Comparison of ENCODE assay signal across 20 mouse cellular contexts in the genomic region with DNA sequence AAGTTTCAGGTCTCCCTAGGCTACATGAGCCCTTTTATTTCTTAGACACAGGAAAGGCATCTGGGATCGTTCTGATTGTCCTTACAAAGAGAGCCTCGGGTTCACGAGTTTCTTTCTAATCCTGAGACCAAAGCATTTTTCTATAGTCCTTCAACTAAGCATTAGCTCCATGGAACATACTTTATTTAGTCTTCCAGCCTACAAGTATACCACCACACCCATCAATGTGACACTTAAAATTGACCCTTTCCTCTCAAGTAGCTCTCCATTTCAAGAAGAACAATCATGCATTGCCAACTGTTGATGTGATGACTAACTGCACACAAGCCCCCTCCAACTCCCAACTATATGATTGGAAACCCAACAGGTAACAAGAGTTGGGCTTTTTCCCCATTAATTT.
DNase-seq lines count a peak whose midpoint lies in the region; ATAC-seq lines count a peak whose summit lies in the region.
"Had no signal": no experiment of that assay in that cellular context is flagged by ENCODE, and none has a peak within 500 bp of the region (broad histone marks: within the 10 kb centered on the region; RNA-seq: fewer than 3 reads in every experiment).

No protein-coding gene starts in this region.

- DNase-seq in heart, adult 11 months, result peak; percentile 11
- no peak for DNase-seq in heart, postnatal 25 days (ENCODE audit: low spot score)
- DNase-seq in lung, postnatal 36 days, result peak; percentile 4
- DNase-seq in lung, postnatal 25 days (ENCODE audit: low spot score), result no peak
- DNase-seq: adrenal gland, adult 8-10 months; adrenal gland, postnatal 14 days; B cell, adult 2 months; cerebellum, adult 11 months; cerebellum, adult 18-20 months; cerebellum, adult 8-10 months; cerebellum, adult 9-11 months; cerebellum, postnatal 14 days; cerebellum, postnatal 36 days; embryo, embryonic 11 days had no signal

- no peak for ATAC-seq in granulocyte monocyte progenitor cell, adult 5-6 weeks (replicated peaks; ENCODE audit: poor library complexity, severe bottlenecking)
- ATAC-seq: activated CD4-positive, CD25-positive, alpha-beta regulatory T cell, adult 4 months; CD4-positive, CD25-positive, alpha-beta regulatory T cell, adult 4 months; forebrain, embryonic 14.5 days; forebrain, embryonic 16.5 days; Patski had no signal

- intact Hi-C loops in heart, postnatal 25 days (cut with DNase I), result no loop called here

Comparison
In these comparisons a context has a peak if more than half of its experiments do, and no peak if none do; other contexts are left out.
1. DNase-seq: peak in heart, adult 11 months (single experiment) and lung, postnatal 36 days (single experiment); none in heart, postnatal 25 days (single experiment) and lung, postnatal 25 days (single experiment).